Mouse (Mus musculus) megakaryocyte, embryonic 14.5 days (primary cell): Measurements from ENCODE around the gene Siae.

Experiments used
- FLI1 ChIP-seq: IDR thresholded peaks from 2 replicates; pipeline ENCODE4 v1.6.1; 2012; ENCODE audit warnings: low read length, inconsistent platforms, mixed read lengths
- GATA1 ChIP-seq: IDR thresholded peaks from 3 replicates; pipeline ENCODE4 v1.6.1; 2012; ENCODE audit warnings: mixed read lengths, low read length, inconsistent platforms, borderline replicate concordance

DNA sequence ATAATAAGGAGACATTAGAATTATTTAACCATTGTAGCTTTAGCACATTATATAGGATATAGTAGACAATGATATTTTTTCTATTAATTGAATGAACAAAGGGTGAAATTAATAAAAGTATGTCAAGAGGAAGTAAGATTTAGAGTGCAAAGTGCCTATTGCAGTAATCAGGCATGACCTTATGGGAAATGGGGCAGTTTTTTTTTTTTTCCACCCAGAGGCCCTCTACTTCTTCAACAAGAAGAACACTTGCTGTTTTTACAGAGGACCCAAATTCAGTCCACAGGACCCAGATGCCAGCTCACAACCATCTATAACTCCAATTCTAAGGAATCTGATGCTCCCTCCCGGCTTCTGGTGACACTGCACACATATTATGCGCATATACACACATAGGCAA lies 5.1 kb downstream of the Siae start:
- TF ChIP-seq FLI1 (no peak), GATA1 (no peak)
